Mouse (Mus musculus) gastrocnemius, adult 18-20 months (tissue): ENCODE data around the gene Apoe. TPM values are rescaled to one million over a fixed set of nuclear protein-coding genes. Genes with fewer than 3 reads are reported as not detected.
"Not testable (repeated sequence)": the region's sequence is repeated elsewhere in the genome, so short reads cannot be mapped to it uniquely, and the experiment has no call there.

ENCODE experiments used
- DNase-seq: peaks from one replicate; pipeline ENCODE4 v3.0.0; 2021; ENCODE audit warnings: low spot score
- total RNA-seq, 2 experiments: library from RNA; stranded (reverse); gene quantifications; 2 replicates each; pipeline ENCODE4 v1.2.3; 2021

Apoe gene
- total RNA-seq, 2 experiments from 2014 or later: 59.5 to 87.1 TPM

GRCm38 (mm10) chr7:19693421-19693820 lies 5.6 kb downstream of the Apoe start:
- DNase-seq: peak; percentile 31

DNA sequence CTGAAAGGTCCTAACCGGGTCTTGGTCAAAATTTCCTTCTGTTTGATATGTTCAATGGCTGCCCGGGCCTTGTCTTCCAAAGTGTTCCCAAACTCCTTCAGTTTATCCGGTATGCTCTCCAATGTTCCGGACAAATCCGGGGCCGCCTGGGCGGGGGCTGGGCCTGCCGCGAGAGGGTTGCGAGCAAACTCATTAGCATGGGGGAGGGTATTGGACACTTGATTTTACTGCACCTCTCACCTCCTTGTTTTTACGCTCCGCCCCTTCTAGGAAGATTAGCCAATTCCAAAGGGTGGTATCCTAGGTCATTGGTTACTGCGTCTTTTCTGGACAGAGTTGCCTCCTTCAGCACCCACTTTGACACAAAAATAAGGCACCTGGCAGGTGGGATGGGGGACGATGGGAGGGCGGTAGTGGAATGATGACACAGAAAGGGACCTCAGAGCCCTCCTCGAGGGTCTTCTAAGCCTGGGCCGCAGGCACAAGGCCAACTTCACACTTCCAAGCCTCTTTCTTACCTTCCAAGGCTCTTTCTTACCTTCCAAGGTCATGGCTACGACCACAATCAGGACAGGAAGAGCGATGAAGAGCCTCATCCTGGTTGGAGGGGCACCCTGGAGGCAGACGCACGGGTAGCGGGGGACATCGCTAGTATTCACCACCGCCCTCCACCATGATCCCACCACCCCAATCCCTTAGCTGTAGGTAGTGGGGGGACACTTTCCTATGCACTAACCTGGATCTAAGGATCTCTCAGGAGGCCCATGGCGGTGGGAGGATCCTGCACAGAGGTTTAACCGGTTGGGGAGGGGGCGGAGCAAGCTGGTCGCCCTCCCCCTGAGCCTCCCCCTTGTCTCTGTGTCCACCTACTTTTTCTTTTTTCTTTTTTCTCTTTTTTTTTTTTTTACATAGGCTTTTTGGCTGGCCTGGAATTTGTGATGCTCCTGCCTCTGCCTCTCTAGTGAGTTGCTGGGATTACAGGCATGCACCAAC lies 6.8 kb downstream of the Apoe start, which contains the start of gene Apoc1:
Apoc1 (minus strand) TSS at position 788 of the 993 bp plus-strand sequence.
- no peak for DNase-seq

DNA sequence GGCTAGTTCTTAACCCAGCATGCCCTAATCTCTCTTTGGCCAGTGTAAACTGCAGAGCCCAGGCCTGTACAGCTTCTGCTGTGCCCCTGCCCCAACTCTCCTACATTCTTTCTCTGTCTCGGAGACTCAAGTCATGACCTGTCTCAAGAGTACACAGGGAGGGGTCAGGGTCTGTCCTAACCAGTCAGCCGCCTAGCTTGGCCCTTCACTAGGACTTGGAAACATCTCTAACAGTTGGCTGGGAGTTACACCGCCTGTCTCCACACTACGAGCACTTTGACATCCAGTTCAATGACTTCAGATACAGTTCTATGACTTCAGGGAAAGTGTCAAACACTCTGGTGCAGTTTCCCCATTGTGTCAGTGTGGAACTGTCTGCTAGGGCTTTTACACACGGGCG lies 7.6 kb downstream of the Apoe start:
- DNase-seq: no peak

- DNase-seq: no peak
Observed at GRCm38 (mm10) chr7:19690845-19691244, 8.1 kb downstream of the Apoe start.

GRCm38 (mm10) chr7:19688611-19689010 lies 10.4 kb downstream of the Apoe start:
- DNase-seq: no peak

DNA sequence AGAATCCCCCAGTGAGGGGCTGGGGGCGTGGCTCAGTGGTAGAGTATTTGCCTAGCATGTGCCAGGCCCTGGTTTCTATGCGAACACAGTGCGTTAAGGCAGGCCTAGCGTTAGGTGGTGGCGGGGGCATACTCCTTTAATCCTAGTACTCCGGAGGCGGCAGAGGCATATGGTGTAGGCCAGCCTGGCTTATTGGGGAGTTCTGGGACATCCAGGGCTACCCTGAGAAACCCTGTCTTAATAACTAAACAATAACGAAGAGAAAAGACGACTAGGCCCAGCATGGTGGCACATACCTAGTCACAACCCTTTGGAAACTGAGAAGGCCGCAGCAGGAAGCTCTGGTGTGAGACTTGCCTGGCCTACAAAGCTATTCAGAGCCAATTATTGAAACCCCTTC lies 10.9 kb downstream of the Apoe start:
- DNase-seq: no peak

- DNase-seq: not testable (repeated sequence)
Observed at GRCm38 (mm10) chr7:19686927-19687583, 11.9 kb downstream of the Apoe start.

DNA sequence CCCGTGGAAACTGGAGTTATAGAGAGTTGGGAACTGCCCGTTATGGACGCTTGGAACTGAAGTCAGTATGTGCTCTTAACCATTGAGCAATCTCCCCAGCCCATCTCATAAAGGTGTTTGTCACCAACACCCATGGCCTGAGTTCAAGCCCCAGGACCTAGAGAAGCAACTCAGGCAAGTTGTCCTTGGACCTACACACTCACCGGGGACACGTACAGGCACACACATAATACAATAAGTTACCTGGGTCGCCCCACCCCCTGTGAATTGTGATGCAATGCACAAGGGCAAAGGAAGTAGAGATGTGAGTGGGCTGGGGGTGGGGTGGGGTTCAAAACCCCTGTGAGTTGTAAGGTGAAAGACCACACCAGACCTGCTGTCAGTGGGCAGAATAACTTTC lies 12.5 kb downstream of the Apoe start:
- DNase-seq: no peak

GRCm38 (mm10) chr7:19685374-19685773 lies 13.6 kb downstream of the Apoe start:
- DNase-seq: no peak

DNA sequence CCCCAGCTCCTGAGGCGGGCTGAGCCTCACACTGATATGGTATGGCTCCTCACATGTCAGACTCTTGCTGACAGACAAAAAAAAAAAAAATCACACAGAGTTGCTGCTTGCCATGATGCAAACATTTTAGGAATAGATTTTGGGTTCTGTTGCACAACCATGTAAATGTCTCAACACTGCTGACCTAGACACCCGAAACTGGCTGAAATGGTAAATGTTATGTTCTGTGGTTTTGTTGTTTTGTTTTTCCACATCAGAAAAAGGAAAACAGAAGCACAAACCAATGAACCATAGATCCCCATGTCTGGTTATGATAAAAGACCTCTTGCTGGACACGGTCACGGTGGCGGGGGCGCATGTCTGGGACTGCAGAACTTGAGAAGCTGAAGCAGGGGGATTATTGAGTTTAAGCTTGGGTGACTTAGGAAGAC lies 15.2 kb downstream of the Apoe start:
- DNase-seq: no peak

GRCm38 (mm10) chr7:19682979-19683378 lies 16.0 kb downstream of the Apoe start:
- DNase-seq: no peak

DNA sequence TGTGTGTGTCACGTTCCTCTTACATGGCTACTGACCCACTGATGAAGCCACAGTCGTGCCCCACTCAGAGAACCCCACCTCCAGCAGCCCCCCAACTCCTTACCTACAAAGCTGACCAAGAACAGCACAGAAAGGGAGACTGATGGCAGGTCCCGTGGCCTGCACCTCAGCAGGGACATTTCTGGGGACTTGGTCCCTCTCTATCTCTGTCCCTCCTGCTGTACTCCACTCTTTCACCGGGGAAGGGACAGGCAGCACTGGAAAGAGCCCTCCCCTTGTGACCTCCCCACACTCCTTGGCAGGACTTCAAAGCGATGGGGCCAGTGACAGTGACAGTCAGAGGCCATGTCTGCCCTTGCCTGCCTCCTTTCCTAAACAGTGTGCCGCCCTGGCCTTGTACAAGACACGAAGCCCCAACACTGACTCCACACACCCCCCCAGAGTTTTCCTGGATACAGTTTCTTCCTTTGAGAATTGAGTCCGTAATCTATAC lies 17.7 kb downstream of the Apoe start, which contains the start of the genes Gm44805 and Apoc4:
Gm44805 (minus strand) TSS at position 222 of the 493 bp plus-strand sequence.
Apoc4 (minus strand) TSS at position 278 of the 493 bp plus-strand sequence.
- no peak for DNase-seq

- DNase-seq: no peak
Observed at GRCm38 (mm10) chr7:19680702-19681101, 18.3 kb downstream of the Apoe start.

GRCm38 (mm10) chr7:19678901-19679300 lies 20.1 kb downstream of the Apoe start:
- DNase-seq: no peak

- no peak for DNase-seq
Observed at GRCm38 (mm10) chr7:19677872-19678271, 21.1 kb downstream of the Apoe start, which contains the start of gene Apoc2. TSS of gene Apoc2 (minus strand) at chr7:19677941.

- DNase-seq: no peak
Observed at GRCm38 (mm10) chr7:19676662-19677061, 22.3 kb downstream of the Apoe start.

GRCm38 (mm10) chr7:19675824-19676223 lies 23.2 kb downstream of the Apoe start:
- DNase-seq: no peak

- DNase-seq: no peak
Observed at GRCm38 (mm10) chr7:19673083-19673699, 25.8 kb downstream of the Apoe start.

- no peak for DNase-seq
Observed at GRCm38 (mm10) chr7:19671511-19671910, 27.5 kb downstream of the Apoe start.

DNA sequence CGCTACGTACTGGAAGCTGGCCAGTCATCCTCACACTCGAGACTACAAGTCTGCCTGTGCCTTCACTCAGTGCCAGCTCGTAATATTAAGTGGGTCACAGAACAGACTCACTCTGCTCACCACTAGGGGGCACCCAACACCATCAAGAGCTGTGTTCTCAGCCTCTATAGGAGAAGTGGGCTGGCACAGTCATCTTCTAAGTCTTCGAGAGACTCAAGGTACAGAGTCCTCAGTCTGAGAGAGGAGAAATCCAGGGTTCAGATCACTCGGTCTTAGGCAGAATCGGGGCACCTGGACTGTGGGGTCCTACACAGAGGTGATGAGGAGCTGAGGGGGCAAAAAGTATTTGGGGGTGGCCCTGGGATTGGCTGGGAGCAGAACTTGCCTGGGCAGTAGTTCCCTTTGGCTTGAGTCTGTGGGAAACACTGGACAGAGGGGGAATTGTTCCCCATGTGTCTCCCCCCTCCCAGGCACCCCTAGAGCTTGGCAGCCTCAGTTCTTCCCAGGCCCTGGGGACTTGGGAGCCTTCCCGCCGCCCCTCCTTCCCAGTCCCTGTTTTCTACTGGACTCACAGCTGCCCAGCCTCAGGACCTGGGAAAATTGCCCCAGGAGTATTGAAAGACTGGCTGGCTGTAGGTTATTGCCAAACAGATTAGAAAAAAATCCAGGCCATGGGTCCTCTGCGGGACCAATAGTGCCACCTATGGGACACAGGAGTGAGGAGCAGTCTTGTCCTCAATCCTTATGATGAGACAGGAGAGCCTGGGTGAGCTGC lies 29.9 kb downstream of the Apoe start:
- DNase-seq: peak; percentile 94

DNA sequence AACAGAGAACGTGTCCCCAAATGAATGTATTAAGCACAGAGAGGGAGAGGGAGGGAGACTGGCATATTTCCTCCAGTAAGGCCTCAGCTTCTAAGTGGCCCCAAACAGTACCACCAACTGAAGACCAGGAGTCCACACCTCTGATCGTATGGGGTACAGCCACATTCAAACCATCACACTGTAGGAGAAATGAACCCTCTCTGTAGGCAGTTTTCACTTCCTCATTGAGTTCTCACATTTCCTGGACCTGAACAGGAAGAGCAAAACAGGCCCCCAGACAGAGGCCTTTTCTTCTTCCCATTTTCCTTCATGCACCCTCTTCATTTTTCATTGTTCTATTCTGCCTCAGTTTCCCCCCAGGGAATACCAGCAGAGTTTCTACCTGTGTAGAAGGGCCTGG lies 31.6 kb downstream of the Apoe start:
- no peak for DNase-seq
